Mouse (Mus musculus) MEL (cell line): ENCODE measurements around the gene Gm6993.

Experiments
- CTCF ChIP-seq, 3 experiments: IDR thresholded peaks in 2 of 3; conservative IDR thresholded peaks in 1 of 3; 2 replicates each; pipeline ENCODE4 v1.5.1; 2011 to 2012; ENCODE audit warnings: low read length in 3 of 3, low read depth in 2 of 3, mild to moderate bottlenecking in 2 of 3, improper control_type of control experiment in 1 of 3, inconsistent platforms in 1 of 3, mixed read lengths in 1 of 3, moderate library complexity in 1 of 3; ENCODE audit not compliant: control insufficient read depth in 1 of 3, insufficient read depth in 1 of 3, poor library complexity in 1 of 3, severe bottlenecking in 1 of 3
- EP300 ChIP-seq, 2 experiments: IDR thresholded peaks; 2 replicates each; pipeline ENCODE4 v1.6.1; 2011; ENCODE audit warnings: improper control_type of control experiment in 2 of 2, low read length in 2 of 2, low read depth in 1 of 2, mild to moderate bottlenecking in 1 of 2
- KAT2A ChIP-seq: conservative IDR thresholded peaks from 2 replicates; pipeline ENCODE4 v1.6.1; 2012; ENCODE audit warnings: low read depth, low read length, improper control_type of control experiment, inconsistent platforms
- POLR2AphosphoS5 ChIP-seq: IDR thresholded peaks from 2 replicates; pipeline ENCODE4 v1.6.1; 2012; ENCODE audit warnings: low read depth, borderline replicate concordance, mild to moderate bottlenecking, inconsistent platforms, low read length, moderate library complexity, mixed read lengths
- SMC3 ChIP-seq: IDR thresholded peaks from 2 replicates; pipeline ENCODE4 v1.6.1; 2011; ENCODE audit warnings: low read depth, low read length, improper control_type of control experiment
- USF1 ChIP-seq: IDR thresholded peaks from 2 replicates; pipeline ENCODE4 v1.6.1; 2014; ENCODE audit warnings: low read depth, mild to moderate bottlenecking, inconsistent platforms, low read length, improper control_type of control experiment, moderate library complexity

DNA sequence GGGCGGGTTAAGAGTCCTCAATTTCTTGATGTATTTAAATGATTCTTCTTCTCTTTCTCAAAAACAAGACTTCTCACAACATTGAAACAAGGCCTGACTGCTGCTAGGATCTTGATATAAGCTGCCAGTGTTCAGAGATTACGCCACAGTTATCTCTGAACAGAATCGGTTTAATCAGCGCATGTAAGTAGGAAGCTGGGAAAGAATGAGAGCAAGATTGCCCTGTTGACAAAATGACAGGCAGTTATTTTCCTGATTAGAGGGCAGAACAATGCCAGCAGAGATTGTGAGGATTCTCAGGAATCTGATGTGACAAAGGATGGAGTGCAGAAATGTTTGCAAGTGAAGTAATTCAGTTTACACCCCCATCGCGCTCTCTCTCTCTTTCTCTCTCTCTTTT lies 19.0 kb upstream of the Gm6993 start:
- TF ChIP-seq CTCF (IDR thresholded peaks at IDR 0.05 in 2 of 3, conservative IDR thresholded peaks at IDR 0.05 in 1 of 3; ENCODE audit: control insufficient read depth in 1 of 3, insufficient read depth in 1 of 3, low read depth in 2 of 3, low read length in 3 of 3, poor library complexity in 1 of 3, severe bottlenecking in 1 of 3) (no peak), POLR2AphosphoS5 (no peak), USF1 (no peak), KAT2A (no peak), SMC3 (no peak), EP300 (IDR thresholded peaks at IDR 0.05; ENCODE audit: low read depth in 1 of 2, low read length in 2 of 2) (no peak)
